Mouse (Mus musculus) testis, adult 2 months (tissue): ENCODE data around the gene Arhgap15.

Experiments used
- CTCF ChIP-seq: fragments of 200-500 bp; IDR thresholded peaks from 2 replicates; pipeline ENCODE4 v1.5.1; 2012; ENCODE audit warnings: low read depth, mild to moderate bottlenecking, inconsistent platforms, low read length, moderate library complexity; ENCODE audit not compliant: control insufficient read depth, insufficient read depth, insufficient replicate concordance
- POLR2A ChIP-seq: fragments of 200-500 bp; IDR thresholded peaks from 2 replicates; pipeline ENCODE4 v1.6.1; 2012; ENCODE audit warnings: low read depth, mild to moderate bottlenecking, inconsistent platforms, low read length, moderate library complexity; ENCODE audit not compliant: control insufficient read depth

- no peak for TF ChIP-seq CTCF
- no peak for TF ChIP-seq POLR2A
Measured at GRCm38 (mm10) chr2:43978177-43979013, 229.8 kb downstream of the Arhgap15 start.
